Mouse (Mus musculus): ENCODE data around the gene Hcn2.

- TF ChIP-seq CTCF (IDR thresholded peaks at IDR 0.05; ENCODE audit: low read depth) (no peak), EP300 (optimal IDR thresholded peaks at IDR 0.05) (no peak)
These were observed 20.3 kb downstream of the Hcn2 start for GRCm38 (mm10) chr10:79736706-79737105.

Measured in stomach, postnatal 0 days (tissue).